Mouse (Mus musculus): ENCODE data around the gene Rad51c. TPM values are rescaled to one million over a fixed set of nuclear protein-coding genes. Genes with fewer than 3 reads are reported as not detected.

Gene Rad51c
- polyA plus RNA-seq (2015; fragmentation: Nextera tagmentation; extraction: Ambion mirVana): 1.5 and 1.7 TPM in 2 replicates

GRCm38 (mm10) chr11:87404876-87405275 lies at the start of gene Rad51c, which contains the start of gene Tex14:
TSS of gene Rad51c (minus strand) at chr11:87404954.
TSS of gene Tex14 (plus strand) at chr11:87405065.

GRCm38 (mm10) chr11:87358331-87359261 lies 46.2 kb downstream of the Rad51c start, which contains the start of gene Ppm1e:
TSS of gene Ppm1e (minus strand) at chr11:87359023.

Other genes with a start within 250 kb of the Rad51c start
- gene Ppm1e, start 45.9 kb downstream of the Rad51c start, polyA plus RNA-seq (2015; fragmentation: Nextera tagmentation; extraction: Ambion mirVana): 0.35 and 0.45 TPM in 2 replicates
- 0.96 and 1.1 TPM in 2 replicates for gene Tex14, start 111 bp upstream of the Rad51c start, polyA plus RNA-seq (2015; fragmentation: Nextera tagmentation; extraction: Ambion mirVana)
- not detected in 2 replicates for gene Gm11492, start 161.7 kb upstream of the Rad51c start, polyA plus RNA-seq (2015; fragmentation: Nextera tagmentation; extraction: Ambion mirVana)
- gene Sept4, start 163.9 kb upstream of the Rad51c start, polyA plus RNA-seq (2015; fragmentation: Nextera tagmentation; extraction: Ambion mirVana): 27.8 and 30.6 TPM in 2 replicates
- 10.4 and 13.4 TPM in 2 replicates for gene Mtmr4, start 187.2 kb upstream of the Rad51c start, polyA plus RNA-seq (2015; fragmentation: Nextera tagmentation; extraction: Ambion mirVana)
- 0.11 TPM in 2 replicates for gene Hsf5, start 212.2 kb upstream of the Rad51c start, polyA plus RNA-seq (2015; fragmentation: Nextera tagmentation; extraction: Ambion mirVana)

Data from urinary bladder, postnatal 0 days (tissue).